Mouse (Mus musculus) 3T3-L1 (cell line): ENCODE results near the gene Lrit2.

Source experiments
- DNase-seq: peaks from one replicate; pipeline ENCODE4 v3.0.0-alpha.2; 2015; ENCODE audit warnings: low read depth, low spot score

Gene Lrit2

GRCm38 (mm10) chr14:37067629-37068028 lies at the start of gene Lrit2:
Gene Lrit2 (plus strand): TSS chr14:37067929.
- no peak for DNase-seq

GRCm38 (mm10) chr14:37027248-37027933 lies 40.3 kb upstream of the Lrit2 start:
- DNase-seq: no peak

- DNase-seq: no peak
Observed at GRCm38 (mm10) chr14:37027951-37028350, 39.8 kb upstream of the Lrit2 start.

GRCm38 (mm10) chr14:37028555-37028954 lies 39.2 kb upstream of the Lrit2 start:
- no peak for DNase-seq

GRCm38 (mm10) chr14:37032481-37033104 lies 35.1 kb upstream of the Lrit2 start:
- DNase-seq: peak; percentile 26

- peak; percentile 83 for DNase-seq
Observed at GRCm38 (mm10) chr14:37033241-37033640, 34.5 kb upstream of the Lrit2 start.

GRCm38 (mm10) chr14:37034432-37034831 lies 33.3 kb upstream of the Lrit2 start:
- DNase-seq: peak; percentile 38

- no peak for DNase-seq
Observed at GRCm38 (mm10) chr14:37048914-37049410, 18.8 kb upstream of the Lrit2 start, which contains the start of gene Rgr. Gene Rgr (minus strand): TSS chr14:37048964.

- DNase-seq: no peak
Observed at GRCm38 (mm10) chr14:37064849-37065248, 2.9 kb upstream of the Lrit2 start.

- no peak for DNase-seq
Observed at GRCm38 (mm10) chr14:37066636-37067035, 1.1 kb upstream of the Lrit2 start.

GRCm38 (mm10) chr14:37068516-37068915 lies 787 bp downstream of the Lrit2 start:
- DNase-seq: peak; percentile 49

GRCm38 (mm10) chr14:37080724-37081123 lies 13.0 kb downstream of the Lrit2 start:
- no peak for DNase-seq

GRCm38 (mm10) chr14:37083755-37084154 lies 16.0 kb downstream of the Lrit2 start:
- no peak for DNase-seq

- DNase-seq: no peak
Observed at GRCm38 (mm10) chr14:37094436-37094835, 26.7 kb downstream of the Lrit2 start.

- DNase-seq: no peak
Observed at GRCm38 (mm10) chr14:37095556-37095955, 27.8 kb downstream of the Lrit2 start.

- DNase-seq: no peak
Observed at GRCm38 (mm10) chr14:37097956-37098530, 30.3 kb downstream of the Lrit2 start, which contains the start of gene Cdhr1. Gene Cdhr1 (minus strand): TSS chr14:37098347.

- DNase-seq: no peak
Observed at GRCm38 (mm10) chr14:37101531-37101930, 33.8 kb downstream of the Lrit2 start.

GRCm38 (mm10) chr14:37102484-37102883 lies 34.8 kb downstream of the Lrit2 start:
- DNase-seq: no peak

- no peak for DNase-seq
Observed at GRCm38 (mm10) chr14:37104747-37105146, 37.0 kb downstream of the Lrit2 start.

- DNase-seq: no peak
Observed at GRCm38 (mm10) chr14:37105846-37106245, 38.1 kb downstream of the Lrit2 start.

- DNase-seq: no peak
Observed at GRCm38 (mm10) chr14:37109460-37109859, 41.7 kb downstream of the Lrit2 start.

GRCm38 (mm10) chr14:37109975-37110374 lies 42.2 kb downstream of the Lrit2 start:
- no peak for DNase-seq

GRCm38 (mm10) chr14:37110456-37110855 lies 42.7 kb downstream of the Lrit2 start:
- DNase-seq: peak; percentile 80
